Mouse (Mus musculus) kidney, adult 2 months (tissue): ENCODE measurements around the gene Grip1.

Source experiments
- CTCF ChIP-seq: fragments of 200-500 bp; conservative IDR thresholded peaks from 2 replicates; pipeline ENCODE4 v1.5.1; 2011; ENCODE audit warnings: low read depth, mild to moderate bottlenecking, control low read depth, low read length, moderate library complexity, mixed read lengths; ENCODE audit not compliant: insufficient read depth, insufficient read length
- POLR2A ChIP-seq: fragments of 200-500 bp; IDR thresholded peaks from one replicate; pipeline ENCODE4 v1.6.1; 2011; ENCODE audit warnings: low read depth, low read length, control low read depth

DNA sequence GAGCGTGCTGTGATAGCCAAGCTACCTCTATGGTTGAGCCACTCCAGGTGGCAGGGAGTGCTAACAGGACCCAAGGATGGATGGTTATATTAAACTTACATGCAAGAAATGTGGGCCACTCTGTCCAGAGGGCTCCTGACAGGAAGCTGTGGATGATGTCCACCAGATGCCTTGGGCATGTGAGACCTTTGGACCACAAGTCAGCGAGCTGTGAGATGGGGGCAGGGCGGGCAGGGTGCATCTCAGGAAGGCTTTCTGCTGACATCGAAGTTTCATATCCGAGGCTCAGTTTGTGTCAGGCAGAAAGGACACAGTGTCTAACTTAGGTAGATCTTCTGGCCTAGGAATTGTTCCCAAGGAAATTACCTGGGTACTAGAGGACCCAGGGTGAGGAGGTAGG, 362.4 kb downstream of the Grip1 start:
- TF ChIP-seq POLR2A (no peak), CTCF (no peak)
